Mouse (Mus musculus) forebrain, postnatal 0 days (tissue): Measurements from ENCODE around the gene Foxp4. TPM values are rescaled to one million over a fixed set of nuclear protein-coding genes. Genes with fewer than 3 reads are reported as not detected.

ENCODE experiments used
- ATAC-seq: fragments of 200-750 bp; cut with Nextera tagmentation; 2 replicates; pipeline ENCODE4 v1.8.0; 2017; ENCODE audit warnings: mild to moderate bottlenecking, moderate library complexity
- DNase-seq: peaks from one replicate; pipeline ENCODE4 v3.0.0-alpha.2; 2015
- H3K27ac ChIP-seq: fragments of 300-500 bp; sonication (generic); 2 replicates; pipeline ENCODE4 v1.5.1; 2014; ENCODE audit warnings: low read depth, mild to moderate bottlenecking, antibody characterized with exemption, low read length, moderate library complexity, mixed read lengths
- H3K27me3 ChIP-seq: fragments of 300-500 bp; sonication (generic); 2 replicates; pipeline ENCODE4 v1.6.1; 2014; ENCODE audit warnings: mild to moderate bottlenecking, low read length, mixed read lengths; ENCODE audit not compliant: insufficient read depth
- H3K36me3 ChIP-seq: fragments of 300-500 bp; sonication (generic); 2 replicates; pipeline ENCODE4 v1.6.1; 2014; ENCODE audit warnings: mild to moderate bottlenecking, moderate library complexity; ENCODE audit not compliant: insufficient read depth
- H3K4me1 ChIP-seq: fragments of 300-500 bp; sonication (generic); 2 replicates; pipeline ENCODE4 v1.6.1; 2014; ENCODE audit warnings: antibody characterized with exemption; ENCODE audit not compliant: insufficient read depth
- H3K4me2 ChIP-seq: fragments of 300-500 bp; sonication (generic); 2 replicates; pipeline ENCODE4 v1.6.1; 2014; ENCODE audit warnings: low read depth, mild to moderate bottlenecking, moderate library complexity
- H3K4me3 ChIP-seq: fragments of 300-500 bp; sonication (generic); 2 replicates; pipeline ENCODE4 v1.5.1; 2014; ENCODE audit warnings: low read depth, low read length, mixed read lengths
- H3K9ac ChIP-seq: fragments of 300-500 bp; sonication (generic); 2 replicates; pipeline ENCODE4 v1.6.1; 2014; ENCODE audit warnings: mild to moderate bottlenecking
- H3K9me3 ChIP-seq: fragments of 300-500 bp; sonication (generic); 2 replicates; pipeline ENCODE4 v1.6.1; 2016; ENCODE audit warnings: low read length
- CTCF ChIP-seq: sonication (generic); IDR thresholded peaks from 2 replicates; pipeline ENCODE4 v1.5.1; 2016; ENCODE audit warnings: antibody characterized with exemption, control low read depth, low read depth
- WGBS: fragments of 180-500 bp; shearing (Covaris S2); extraction: QIAGEN DNeasy Blood & Tissue Kit; methylation state at CpG from one replicate; pipeline ENCODE4 v1.1.7; 2014; 5-methylcytosine and 5-hydroxymethylcytosine counted together
- polyA plus RNA-seq: library from polyadenylated mRNA; unstranded; fragments of >200 nt; fragmentation: Nextera tagmentation; extraction: Ambion mirVana; gene quantifications from 2 replicates; pipeline ENCODE4 v1.2.1, GENCODE M21; 2015
- total RNA-seq: library from RNA; depleted of rRNA; stranded (reverse); fragments of >200 nt; gene quantifications from 2 replicates; pipeline ENCODE4 v1.2.3, GENCODE M21; 2014

The Foxp4 gene
- total and polyA plus RNA-seq, 2 experiments from 2014 or later: 56.4 to 108 TPM

DNA sequence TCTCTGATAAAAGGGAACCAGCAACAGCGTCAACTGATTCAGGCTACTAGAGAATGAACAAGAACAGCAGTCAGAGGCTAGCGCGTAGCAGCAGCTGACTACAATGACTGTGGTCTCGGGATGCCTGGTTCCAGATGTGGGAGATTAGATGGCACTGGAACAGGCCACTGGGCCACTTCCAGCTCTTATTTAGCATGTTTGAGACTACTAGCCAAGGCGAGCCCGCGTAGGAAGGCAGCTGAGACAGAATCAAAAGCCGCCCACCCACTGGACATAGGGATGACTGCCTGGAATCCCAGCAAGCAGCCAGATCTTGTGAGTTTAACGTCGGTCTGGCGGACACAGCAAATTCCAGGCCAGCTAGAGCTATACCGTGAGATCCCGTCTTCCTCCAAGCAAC is 43.1 kb downstream of the Foxp4 start:
- no peak overlapping the region for H3K27ac ChIP-seq
- H3K9me3 ChIP-seq: no peaks in the 10 kb centered on the region
- no peak overlapping the region for H3K4me2 ChIP-seq
- H3K4me3 ChIP-seq: no peak overlapping the region
- WGBS: 60% methylated on average over 13 of the region's 13 CpGs
- TF ChIP-seq CTCF: no peak
- peaks cover 21% of the 10 kb centered on the region; the same call in 1 of the 2 replicates for H3K4me1 ChIP-seq
- ATAC-seq (no peak), DNase-seq (no peak)
- no peak overlapping the region for H3K9ac ChIP-seq
- no peaks in the 10 kb centered on the region for H3K27me3 ChIP-seq
- H3K36me3 ChIP-seq: no peaks in the 10 kb centered on the region

DNA sequence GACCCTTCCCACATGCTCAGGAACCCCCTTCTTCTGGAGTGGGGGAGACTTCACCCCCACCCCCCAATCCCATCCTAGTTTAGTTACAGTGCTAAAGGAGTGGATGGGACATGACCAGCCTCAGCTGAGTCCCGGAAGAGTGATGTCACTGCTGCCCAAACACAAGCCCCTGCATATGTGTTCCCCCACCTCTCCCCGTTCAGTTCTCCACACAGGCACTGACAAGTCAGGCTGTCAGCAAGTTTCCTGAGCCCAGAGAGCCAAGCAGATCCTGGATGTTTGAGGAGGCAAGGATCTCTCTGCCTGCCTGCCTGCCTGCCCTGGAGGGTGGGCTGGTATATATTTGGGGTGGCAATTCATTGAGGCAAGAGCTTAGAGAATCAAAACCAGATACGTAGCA is 45.2 kb downstream of the Foxp4 start:
- WGBS: 7% methylated on average over 3 of the region's 3 CpGs
- Histone ChIP-seq H3K27ac (peak overlapping the region; percentile 88), H3K36me3 (peaks cover 14% of the 10 kb centered on the region), H3K4me2 (peak overlapping the region; percentile 75), H3K4me1 (peaks cover 22% of the 10 kb centered on the region; the same call in 1 of the 2 replicates), H3K9me3 (no peaks in the 10 kb centered on the region), H3K4me3 (peak overlapping the region; percentile 51), H3K9ac (peak overlapping the region; percentile 75), H3K27me3 (no peaks in the 10 kb centered on the region)
- DNase-seq (peak; percentile 72), ATAC-seq (peak; percentile 68)
- TF ChIP-seq CTCF: no peak

GRCm38 (mm10) chr17:47878378-47879089 is 45.9 kb downstream of the Foxp4 start:
- Histone ChIP-seq H3K4me1 (peaks cover 24% of the 10 kb centered on the region; the same call in 1 of the 2 replicates), H3K4me2 (peak overlapping the region; percentile 75), H3K27me3 (no peaks in the 10 kb centered on the region), H3K27ac (peak overlapping the region; percentile 88), H3K9ac (peak overlapping the region; percentile 75), H3K9me3 (no peaks in the 10 kb centered on the region), H3K36me3 (peaks cover 16% of the 10 kb centered on the region), H3K4me3 (peak overlapping the region; percentile 51)
- TF ChIP-seq CTCF: no peak
- ATAC-seq (peak; percentile 92), DNase-seq (peak; percentile 89)
- WGBS: 6% methylated on average over 35 of the region's 35 CpGs

DNA sequence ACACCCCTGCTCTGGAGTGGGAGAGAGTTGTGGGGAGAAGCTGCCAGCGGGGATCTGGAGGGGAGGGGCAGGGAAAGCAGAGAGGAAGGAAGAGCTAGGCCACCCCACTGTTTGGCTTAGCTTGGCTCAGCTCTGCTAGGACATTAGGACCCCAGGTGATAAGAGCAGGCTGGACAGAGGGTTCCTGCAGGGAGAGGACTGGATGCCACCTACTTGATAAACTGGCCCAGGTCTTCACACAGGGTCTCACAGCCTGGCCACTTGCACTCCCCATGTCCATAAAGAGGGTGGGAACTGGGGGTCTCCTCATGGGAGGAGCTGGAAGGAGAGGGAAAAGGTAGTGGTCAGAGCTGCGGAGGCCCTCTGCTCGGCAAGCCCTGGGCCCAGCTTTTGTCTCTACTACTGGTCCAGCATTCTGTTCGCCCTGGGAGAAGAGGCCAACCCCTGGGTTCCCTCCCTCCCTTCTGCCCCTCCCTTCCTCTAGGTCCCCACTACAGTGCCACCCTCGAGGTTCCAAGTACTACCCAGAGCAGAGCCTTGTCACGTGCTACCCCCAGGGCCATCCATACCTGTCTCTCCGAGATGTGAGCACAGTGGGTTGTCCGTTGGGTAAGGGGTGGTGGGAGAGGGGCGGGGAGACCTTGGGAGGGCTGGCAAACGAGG is 46.6 kb downstream of the Foxp4 start:
- Histone ChIP-seq H3K36me3 (peaks cover 17% of the 10 kb centered on the region), H3K9me3 (no peaks in the 10 kb centered on the region), H3K4me1 (peaks cover 31% of the 10 kb centered on the region; the same call in 1 of the 2 replicates), H3K4me2 (peak overlapping the region; percentile 75), H3K27ac (peak overlapping the region; percentile 88), H3K4me3 (peak overlapping the region; percentile 51), H3K27me3 (no peaks in the 10 kb centered on the region), H3K9ac (peak overlapping the region; percentile 75)
- ATAC-seq: peak; percentile 3; the same call in 1 of the 2 replicates
- TF ChIP-seq CTCF: no peak
- no peak for DNase-seq
- 16% methylated on average over 10 of the region's 10 CpGs for WGBS

GRCm38 (mm10) chr17:47876776-47877714 is 47.4 kb downstream of the Foxp4 start:
- H3K4me1 ChIP-seq: peaks cover 39% of the 10 kb centered on the region
- peak overlapping the region; percentile 75 for H3K9ac ChIP-seq

DNA sequence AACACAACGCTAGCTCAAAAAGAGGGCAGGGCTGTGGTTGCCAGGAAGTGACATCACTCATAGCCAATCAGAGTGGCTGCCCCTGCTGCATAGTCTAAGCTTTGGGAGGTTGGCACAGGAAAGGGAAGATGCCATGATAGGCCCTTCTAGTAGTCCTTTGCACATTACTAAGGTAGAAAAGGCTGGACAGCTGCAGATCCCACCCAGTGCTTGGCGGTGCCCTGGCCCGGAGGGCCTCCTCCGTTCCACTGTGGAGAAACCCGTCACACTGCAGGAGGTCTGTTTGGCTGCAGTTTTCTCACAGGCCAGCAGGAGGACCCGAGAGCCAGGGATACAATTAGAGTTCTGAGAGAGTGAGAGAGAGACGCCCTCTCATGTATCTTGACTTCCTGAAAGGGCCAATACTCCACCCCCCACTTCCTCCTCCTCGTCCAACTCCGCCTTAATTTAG is 51.1 kb downstream of the Foxp4 start:
- whole genome bisulfite sequencing: 15% methylated on average over 9 of the region's 9 CpGs
- Histone ChIP-seq H3K9me3 (no peaks in the 10 kb centered on the region), H3K4me1 (peaks cover 32% of the 10 kb centered on the region), H3K4me3 (no peak overlapping the region), H3K36me3 (peaks cover 51% of the 10 kb centered on the region), H3K9ac (no peak overlapping the region), H3K27me3 (no peaks in the 10 kb centered on the region), H3K27ac (0 out of 2 replicates have a peak overlapping the region, but pooled peaks have one; percentile 5), H3K4me2 (peak overlapping the region; percentile 29)
- TF ChIP-seq CTCF: peak; percentile 90
- DNase-seq: peak; percentile 92
- ATAC-seq: peak; percentile 78

More at GRCm38 (mm10) chr17:47876776-47877714, 47.4 kb downstream of the Foxp4 start:
- no peak for TF ChIP-seq CTCF
- Histone ChIP-seq H3K36me3 (peaks cover 20% of the 10 kb centered on the region), H3K9me3 (no peaks in the 10 kb centered on the region), H3K4me2 (peak overlapping the region; percentile 75), H3K27ac (peak overlapping the region; percentile 88), H3K4me3 (peak overlapping the region; percentile 51), H3K27me3 (no peaks in the 10 kb centered on the region)
- WGBS: 15% methylated on average over 26 of the region's 26 CpGs
- DNase-seq (peak; percentile 68), ATAC-seq (0 out of 2 replicates have a peak, but pooled peaks have one; percentile 1)
